Mouse (Mus musculus) brain, embryonic 14.5 days (tissue): ENCODE data around the gene Lig4.

Experiments used
- CTCF ChIP-seq: fragments of 200-500 bp; IDR thresholded peaks from 2 replicates; pipeline ENCODE4 v1.5.1; 2012; ENCODE audit warnings: inconsistent platforms, mild to moderate bottlenecking, moderate library complexity, borderline replicate concordance; ENCODE audit not compliant: insufficient read depth, insufficient read length; ENCODE audit errors: extremely low read depth
- POLR2A ChIP-seq: fragments of 200-500 bp; IDR thresholded peaks from 2 replicates; pipeline ENCODE4 v1.6.1; 2012; ENCODE audit warnings: mild to moderate bottlenecking, inconsistent platforms, borderline replicate concordance; ENCODE audit not compliant: poor library complexity, insufficient read depth, insufficient read length, severe bottlenecking; ENCODE audit errors: extremely low read depth

DNA sequence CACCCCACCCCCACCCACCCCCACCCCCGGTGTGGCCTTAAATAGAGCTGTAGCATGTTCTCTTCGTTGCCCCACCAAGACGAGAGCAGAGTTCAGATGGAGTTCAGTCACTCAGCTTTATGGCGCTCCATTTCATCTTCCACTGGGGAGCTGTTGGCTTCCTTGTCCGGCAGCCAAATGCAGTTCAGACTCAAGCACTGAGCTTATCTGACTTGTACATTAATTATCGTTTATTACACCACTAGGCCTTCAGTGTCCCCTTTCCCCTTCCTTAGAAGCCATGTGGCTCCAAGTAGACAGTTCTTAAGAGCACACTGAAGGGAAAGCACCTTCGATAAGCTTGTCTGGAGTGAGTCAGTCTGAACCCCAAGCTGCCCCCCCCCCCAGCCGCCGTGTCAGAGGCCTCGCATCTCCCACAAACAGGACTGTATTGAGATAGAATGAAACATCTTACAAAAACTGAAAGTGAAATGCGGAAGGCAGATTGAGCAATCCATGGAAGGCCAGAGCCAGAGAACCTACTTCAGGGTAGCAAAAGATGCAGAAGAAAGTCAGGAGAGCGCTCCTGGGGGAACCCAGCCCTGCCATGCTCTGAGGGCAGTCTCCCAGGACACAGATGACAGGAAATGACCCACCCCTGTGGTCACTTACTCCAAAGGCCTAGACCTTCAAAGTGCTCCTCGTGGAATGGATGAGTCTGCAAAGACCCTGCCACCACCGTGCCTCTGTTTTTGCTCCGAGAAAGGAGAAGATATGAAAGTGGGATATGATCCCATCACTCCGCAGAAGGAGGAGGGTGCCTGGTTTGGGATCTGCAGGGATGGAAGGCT lies 28.9 kb upstream of the Lig4 start, which contains the start of gene Tnfsf13b:
- TF ChIP-seq CTCF (no peak), POLR2A (no peak)
